Mouse (Mus musculus): ENCODE results near the gene 3110082I17Rik. TPM values are rescaled to one million over a fixed set of nuclear protein-coding genes. Genes with fewer than 3 reads are reported as not detected.
"Not testable (repeated sequence)": the region's sequence is repeated elsewhere in the genome, so short reads cannot be mapped to it uniquely, and the experiment has no call there.

Gene 3110082I17Rik
- total RNA-seq, 2 experiments from 2014 or later = 13.9 to 15.6 TPM

DNA sequence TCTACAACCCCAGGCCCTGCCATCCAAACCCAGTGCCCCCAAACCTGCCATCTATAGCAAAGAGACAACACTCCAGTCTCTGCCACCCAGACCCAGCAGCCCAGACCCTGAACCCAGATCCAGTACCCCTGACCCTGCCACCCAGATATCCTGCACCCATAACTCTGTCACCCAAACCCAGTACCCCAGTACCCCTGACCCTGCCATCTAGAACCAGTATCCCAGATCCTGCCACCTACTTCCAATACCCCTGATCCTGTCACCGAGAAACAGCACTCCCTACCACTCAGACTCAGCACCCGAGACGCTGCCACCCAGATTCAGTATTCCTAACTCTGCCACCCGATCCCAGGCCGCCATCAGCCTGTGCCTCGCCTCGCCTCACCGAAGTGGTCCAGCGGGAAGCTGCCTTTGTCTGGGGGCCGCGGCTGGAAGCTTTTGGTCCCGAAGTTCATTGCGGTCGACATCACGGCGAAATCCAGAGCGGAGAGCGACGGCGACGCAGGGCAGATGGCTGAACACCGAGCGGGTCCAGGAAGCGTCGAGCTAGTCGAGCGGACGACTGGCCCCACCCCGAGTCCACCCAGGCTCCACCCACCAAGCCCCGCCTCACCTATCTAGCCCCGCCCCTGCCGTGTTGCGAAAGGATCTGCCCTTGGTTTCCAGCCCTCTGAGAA, 115.5 kb downstream of the 3110082I17Rik start:
- DNase-seq (ENCODE audit: low spot score in 2 of 2) = peak; percentile 89 to 94
- intact Hi-C loops (cut with DNase I) = loop anchor here (10.0 kb wide), 1 partner anchor 410 kb away; no protein-coding TSS in a partner anchor

DNA sequence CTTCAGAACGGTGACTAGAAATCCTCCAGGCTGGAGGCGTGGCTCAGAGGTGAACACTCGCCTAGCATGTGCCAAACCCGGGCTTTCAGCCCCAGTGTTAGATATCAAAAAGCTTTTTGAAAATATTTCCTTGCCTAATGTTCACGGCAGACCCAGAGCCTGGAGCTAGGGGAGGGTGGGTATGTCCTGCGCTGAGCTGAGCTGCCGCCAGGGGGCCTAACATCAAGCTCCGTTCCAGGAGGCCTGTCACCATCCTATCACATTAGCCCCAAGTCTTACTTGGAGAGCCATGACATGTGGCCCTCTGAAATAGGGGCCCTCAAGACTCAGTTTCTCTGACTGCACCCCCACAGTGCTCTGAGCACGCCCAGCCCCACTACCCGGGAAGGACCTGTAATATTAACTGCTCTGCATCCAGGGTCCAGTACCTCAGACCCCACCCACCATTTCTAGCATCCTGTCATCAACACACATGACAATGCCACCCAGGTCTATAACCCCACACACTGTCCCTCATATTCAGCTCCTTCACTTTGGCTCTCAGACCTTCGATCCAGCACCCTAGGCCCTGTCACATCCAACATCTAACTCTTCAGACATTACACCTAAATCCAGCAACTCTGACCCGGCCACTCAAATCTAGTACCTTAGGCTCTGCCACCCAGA, 116.2 kb downstream of the 3110082I17Rik start:
- intact Hi-C loops (cut with DNase I) = loop anchor here (10.0 kb wide), 1 partner anchor 411 kb away; no protein-coding TSS in a partner anchor
- peak; percentile 74 to 77 for DNase-seq (ENCODE audit: low spot score in 2 of 2)

DNA sequence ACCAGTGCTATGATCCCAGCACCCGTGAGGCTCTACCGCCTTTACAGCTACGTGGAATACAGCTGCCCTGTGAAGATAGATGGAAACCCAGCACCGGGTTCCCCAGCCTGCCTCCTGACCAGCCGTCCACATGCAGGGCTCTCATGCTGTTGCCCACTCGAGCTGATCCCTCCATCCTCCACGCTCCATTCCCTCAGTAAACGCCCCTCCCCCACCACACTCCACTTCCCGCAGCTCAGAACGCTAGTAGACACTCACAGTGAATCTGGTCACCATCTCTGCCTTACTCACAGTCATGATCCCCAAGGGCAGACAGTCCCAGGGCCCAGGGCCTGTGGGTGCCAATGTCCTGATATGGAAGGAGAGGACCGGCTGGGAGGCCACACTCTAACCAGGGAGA, 121.4 kb downstream of the 3110082I17Rik start:
- intact Hi-C loops (cut with DNase I) = no loop called here
- no peak for DNase-seq (ENCODE audit: low spot score in 2 of 2)

DNA sequence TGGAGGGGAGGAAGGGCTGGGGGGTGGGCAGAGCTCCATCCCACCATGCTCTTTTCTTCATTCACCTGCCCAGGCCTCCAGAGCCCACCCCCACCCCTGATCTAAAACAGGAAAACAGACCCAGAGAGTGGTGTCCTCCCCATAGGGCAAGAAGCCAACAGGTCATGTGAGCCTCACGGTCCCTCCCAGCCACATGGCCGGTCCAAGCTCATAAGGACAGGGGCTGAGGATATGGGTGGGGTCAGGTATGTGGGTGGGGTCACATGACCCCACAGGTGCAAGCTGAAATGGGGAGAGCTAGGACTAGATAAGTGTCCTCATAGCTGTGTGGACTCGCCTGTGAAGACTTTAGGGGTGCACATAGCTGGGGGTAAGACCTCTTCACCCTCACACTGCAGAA, 121.9 kb downstream of the 3110082I17Rik start:
- intact Hi-C loops (cut with DNase I) = no loop called here
- no peak for DNase-seq (ENCODE audit: low spot score in 2 of 2)

DNA sequence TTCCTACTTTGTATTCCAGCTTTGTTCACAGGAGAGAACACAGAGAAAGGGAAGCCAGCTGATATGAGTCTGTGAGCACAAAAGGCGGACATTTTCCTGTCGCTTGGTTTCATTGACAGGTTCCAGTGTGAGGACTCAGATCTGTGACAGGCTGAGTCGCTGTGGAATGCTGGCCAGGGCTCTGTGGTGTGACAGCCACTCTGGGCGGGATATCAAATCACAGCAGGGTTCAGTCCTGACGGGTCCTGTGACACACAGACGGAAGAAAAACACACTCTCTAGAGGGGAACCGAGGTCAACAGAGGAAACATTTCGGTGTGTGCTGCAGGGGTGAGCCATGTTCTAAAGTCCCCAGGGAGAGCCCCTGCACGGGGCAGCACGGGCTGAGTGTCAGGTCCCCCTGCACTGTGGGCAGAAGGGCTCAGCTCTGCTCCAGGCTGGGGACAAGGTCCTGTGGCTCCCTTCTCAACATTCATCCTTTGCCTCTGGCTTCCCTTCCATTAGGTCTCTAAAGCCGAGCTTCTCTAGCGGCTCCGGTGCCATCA, 122.4 kb downstream of the 3110082I17Rik start:
- no peak for DNase-seq (ENCODE audit: low spot score in 2 of 2)
- intact Hi-C loops (cut with DNase I) = no loop called here

DNA sequence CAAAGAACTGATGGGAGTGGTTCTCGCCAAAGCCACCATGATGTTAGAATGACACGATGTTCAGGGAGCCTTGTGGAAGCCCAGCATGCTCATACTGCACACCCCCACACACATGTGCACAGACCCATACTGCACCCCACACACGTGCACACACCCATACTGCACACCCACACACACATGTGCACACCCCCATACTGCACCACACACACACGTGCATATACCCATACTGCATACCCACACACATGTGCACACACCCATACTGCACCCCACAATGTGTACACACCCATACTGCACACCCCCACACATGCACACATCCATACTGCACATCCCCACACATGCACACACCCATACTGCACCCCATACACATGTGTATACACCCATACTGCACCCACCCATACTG, 124.7 kb downstream of the 3110082I17Rik start:
- intact Hi-C loops (cut with DNase I) = no loop called here
- no peak for DNase-seq (ENCODE audit: low spot score in 2 of 2)

DNA sequence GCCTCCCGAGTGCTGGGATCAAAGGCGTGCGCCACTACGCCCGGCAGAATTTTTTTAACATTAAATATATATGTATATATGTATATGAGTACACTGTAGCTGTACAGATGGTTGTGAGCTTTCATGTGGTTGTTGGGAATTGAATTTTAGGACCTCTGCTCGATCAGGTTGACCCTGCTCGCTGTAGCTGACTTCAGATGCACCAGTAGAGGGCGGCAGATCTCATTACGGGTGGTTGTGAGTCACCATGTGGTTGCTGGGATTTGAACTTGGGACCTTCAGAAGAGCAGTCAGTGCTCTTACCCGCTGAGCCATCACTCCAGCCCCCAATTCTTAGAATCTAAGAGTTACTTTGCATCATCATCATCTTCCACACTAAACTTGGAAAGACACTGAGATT, 125.9 kb downstream of the 3110082I17Rik start:
- DNase-seq (ENCODE audit: low spot score in 2 of 2); intact Hi-C loops (cut with DNase I): not testable (repeated sequence)

DNA sequence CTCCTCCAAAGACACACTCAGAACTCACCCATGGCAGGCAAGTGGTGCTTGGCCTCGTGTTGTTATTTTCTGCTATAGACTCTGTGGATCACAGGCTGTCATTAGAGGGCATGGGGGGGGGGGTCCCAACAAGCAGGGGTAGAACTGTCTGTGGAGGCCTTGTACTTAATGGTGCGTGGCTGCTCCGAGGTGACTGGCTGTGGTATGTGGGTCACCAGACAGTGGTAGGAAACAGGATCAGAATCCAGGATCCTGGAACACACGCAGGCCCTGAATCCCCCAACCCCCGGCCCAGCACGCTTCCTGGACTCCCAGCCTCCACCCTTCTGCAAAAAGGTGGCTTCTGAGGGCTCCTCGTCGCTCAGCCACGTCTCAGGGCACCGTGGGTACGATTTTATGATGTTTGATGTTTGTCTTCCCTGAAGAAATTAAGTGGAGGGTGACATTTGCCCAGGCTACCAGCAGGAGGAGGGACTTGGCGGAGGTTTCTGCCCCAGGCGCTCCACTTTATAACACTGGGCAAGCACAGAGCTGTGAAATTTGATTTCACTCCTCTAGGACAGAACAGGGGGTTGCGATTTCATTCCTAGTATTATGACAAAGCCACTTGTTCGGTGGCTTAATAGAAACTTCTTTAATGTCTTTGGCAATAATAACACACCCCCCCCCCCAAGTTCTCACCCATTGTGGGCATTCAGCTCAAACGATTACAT, 126.9 kb downstream of the 3110082I17Rik start:
- intact Hi-C loops (cut with DNase I) = no loop called here
- DNase-seq (ENCODE audit: low spot score in 2 of 2) = no peak

DNA sequence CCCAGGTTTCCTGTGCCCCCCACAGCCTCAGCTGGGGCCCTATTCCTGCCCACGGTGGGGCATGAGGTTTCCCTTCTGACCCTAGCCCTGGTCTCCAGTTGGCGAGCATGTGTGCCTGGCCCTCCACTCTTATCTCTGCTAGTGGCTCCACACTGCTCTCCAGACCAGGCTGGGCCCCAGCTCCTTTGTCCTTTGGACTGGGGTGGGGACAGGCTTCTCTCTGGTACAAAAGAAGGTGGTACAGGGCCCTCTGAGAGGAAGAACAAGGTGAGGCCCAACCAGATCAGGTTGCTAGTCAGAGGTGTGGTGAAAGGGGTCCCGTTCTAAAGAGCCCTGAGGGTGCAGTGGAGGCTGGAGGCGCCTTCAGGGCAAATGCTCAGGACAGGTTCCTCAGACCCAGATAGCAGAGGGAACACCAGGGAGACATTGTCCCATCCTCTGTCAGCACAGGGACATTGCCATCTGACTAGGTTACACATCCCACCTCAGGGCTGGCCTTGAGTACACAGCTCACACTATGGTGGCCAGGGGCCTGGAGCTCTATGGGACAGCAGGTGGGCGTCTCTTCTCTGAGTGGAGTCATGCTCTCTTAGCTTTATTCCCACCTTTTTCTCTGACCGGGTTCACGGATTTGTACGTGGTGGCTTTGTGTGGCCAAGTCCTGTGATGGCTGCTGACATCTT, 127.6 kb downstream of the 3110082I17Rik start:
- DNase-seq (ENCODE audit: low spot score in 2 of 2) = no peak
- intact Hi-C loops (cut with DNase I) = no loop called here

DNA sequence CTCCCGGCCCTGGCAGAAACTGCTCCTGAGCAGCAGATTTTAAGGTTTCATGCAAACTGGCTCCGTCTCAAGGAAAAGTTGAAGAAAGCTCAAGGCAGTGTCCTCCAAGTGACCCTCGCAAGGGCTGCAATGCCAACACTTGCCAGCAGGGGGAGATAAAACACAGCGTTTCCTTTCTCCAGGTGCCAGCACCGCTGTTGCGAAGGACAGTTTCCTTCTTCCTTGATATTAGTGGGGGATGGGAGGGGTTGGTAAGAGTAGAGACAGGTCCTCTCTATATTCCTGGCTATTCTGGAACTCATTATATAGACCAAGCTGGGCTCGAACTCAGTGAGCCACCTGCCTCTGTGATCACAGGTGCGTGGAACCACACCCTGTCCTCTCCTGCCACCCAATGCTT, 128.6 kb downstream of the 3110082I17Rik start:
- intact Hi-C loops (cut with DNase I) = loop anchor here (2.0 kb wide), 1 partner anchor 23 kb away; no protein-coding TSS in a partner anchor
- DNase-seq (ENCODE audit: low spot score in 2 of 2) = peak; percentile 75 to 77

DNA sequence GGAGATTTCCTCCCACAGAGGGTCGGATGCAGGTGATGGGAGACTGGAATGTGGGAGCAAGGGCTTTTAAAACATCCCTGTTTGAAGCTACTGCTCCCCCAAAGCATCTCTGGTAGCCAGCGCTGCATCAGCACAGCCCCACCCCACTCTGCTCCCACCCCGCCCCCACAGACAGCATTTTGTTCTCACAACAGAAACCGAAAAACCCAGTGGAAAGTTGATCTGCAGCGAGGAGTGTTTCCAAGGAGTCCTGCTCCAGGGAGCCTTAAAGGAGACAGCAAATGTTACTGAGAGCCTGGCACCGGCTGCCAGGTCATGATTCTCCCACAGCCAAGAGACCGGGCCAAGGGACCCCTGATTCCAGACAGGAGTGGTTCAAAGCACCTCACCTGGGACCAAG, 129.6 kb downstream of the 3110082I17Rik start:
- DNase-seq (ENCODE audit: low spot score in 2 of 2) = peak in 1 of 2 experiments; percentile 47
- intact Hi-C loops (cut with DNase I) = loop anchor here (2.0 kb wide), 1 partner anchor 24 kb away; no protein-coding TSS in a partner anchor

DNA sequence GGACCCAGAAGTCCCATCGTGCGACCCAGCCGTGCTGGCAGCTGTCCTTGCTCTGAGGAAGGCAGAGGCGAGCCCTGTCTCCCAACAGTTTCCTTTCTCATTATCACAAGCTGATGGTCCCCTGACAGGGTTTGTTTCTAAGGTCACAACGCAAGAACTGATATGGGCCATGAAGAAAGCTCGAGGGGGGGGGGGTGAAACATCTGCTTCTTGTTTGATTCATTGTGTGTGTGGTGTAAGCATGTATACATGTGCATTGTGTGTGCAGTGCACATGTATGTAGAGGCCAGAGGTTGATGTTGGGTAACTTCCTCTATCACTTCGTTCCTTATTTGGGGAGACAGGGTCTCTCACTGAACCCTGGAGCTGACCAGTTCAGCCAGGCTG, 132.7 kb downstream of the 3110082I17Rik start:
- intact Hi-C loops (cut with DNase I) = no loop called here
- DNase-seq (ENCODE audit: low spot score in 2 of 2) = no peak

DNA sequence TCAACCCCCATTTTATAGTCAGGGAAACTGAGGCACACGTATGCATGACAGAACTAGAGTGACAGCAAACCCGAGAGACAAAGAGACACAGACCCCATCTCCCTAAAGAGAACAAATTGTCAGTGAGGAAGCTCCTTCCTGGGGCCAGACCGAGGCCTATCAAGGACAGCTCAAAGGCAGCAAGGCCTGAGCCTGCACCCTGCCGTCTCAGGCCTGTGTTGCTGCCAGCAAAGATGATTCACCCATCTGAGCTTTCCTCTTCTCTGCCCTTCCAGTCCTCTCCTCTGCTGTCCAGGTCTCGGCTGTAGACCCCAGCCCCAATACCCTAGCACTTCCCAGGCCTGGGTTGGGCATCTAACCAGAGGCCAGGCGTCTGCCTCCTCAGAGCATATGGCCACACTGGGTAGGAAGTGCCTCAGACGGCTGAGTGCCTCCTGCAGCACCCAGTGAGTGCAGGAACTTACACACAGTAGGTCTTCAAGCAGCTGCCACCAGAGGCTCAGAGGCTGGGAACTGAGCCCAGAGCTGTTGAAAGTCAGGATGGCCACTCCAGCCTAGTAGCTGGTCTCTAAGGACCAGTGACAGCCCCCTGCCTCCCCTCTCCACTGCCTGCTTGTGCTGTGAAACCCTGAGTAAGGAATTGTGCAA, 133.2 kb downstream of the 3110082I17Rik start:
- intact Hi-C loops (cut with DNase I) = no loop called here

DNA sequence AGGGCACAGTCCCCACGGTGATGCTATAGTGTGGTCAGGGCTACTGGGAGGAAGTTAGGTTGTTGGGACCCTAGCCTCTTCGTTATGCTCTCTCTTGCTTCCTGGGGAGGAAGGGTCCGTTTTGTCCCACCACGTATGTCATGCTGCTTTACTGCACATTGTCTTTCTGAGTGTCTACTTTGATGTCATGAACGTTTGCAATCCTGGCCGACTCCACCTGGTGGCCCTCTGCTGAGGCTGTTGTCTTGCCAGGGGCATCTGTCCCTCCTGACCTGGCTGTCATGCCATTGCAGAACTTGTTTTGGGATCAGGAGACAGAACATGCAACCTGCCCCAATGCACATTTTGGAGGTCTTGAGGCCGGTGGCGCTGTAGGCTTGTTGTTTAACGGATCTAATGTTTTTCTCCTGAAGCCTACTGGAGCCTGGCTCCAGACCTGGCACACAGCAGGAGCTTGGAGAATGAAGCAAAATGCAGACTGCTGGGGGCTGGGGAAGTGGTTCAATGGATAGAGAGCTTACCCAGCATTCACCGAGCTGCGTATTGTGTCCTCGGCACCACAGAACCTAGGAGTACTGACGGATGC, 134.1 kb downstream of the 3110082I17Rik start:
- intact Hi-C loops (cut with DNase I) = no loop called here

More for the DNA sequence above, 133.2 kb downstream of the 3110082I17Rik start:
- no peak for DNase-seq (ENCODE audit: low spot score in 2 of 2)

DNA sequence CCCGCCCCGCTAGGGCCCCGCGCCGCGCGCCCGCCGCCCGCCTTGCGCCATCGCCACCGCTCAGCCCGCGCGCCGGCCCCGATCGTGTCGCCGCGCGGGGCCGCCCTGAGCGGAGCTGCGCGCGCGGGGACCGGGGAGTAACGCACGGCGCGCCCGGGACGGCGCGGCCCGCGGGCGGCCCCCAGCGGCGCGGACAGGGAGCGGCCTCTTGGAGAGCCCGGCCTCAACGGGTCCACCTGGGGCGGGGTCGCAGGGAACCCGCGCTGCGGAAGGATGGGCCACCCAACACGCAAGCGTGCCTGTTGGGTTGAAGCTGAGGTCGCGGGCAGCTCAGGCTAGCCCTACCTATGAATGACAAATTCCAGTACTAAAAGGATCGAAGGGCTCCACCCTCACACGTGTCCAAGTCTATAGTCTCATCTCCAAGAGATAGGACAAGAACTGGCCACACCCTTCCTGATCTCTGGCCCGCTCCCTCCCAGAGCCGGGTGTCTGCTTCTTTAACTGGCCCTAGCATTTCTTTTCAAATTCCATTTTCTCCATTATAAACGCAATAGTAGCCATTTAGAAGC, 134.8 kb downstream of the 3110082I17Rik start, which contains the start of gene Adap1:
Gene Adap1 (minus strand): TSS at position 228 of the 572 bp plus-strand sequence.
- intact Hi-C loops (cut with DNase I) = loop anchor here (1.0 to 2.0 kb wide), 2 partner anchors 43 to 73 kb away; partner anchors contain the start of gene Get4
- peak; percentile 71 to 76 for DNase-seq (ENCODE audit: low spot score in 2 of 2)

More for the DNA sequence above, 134.1 kb downstream of the 3110082I17Rik start:
- no peak for DNase-seq (ENCODE audit: low spot score in 2 of 2)

DNA sequence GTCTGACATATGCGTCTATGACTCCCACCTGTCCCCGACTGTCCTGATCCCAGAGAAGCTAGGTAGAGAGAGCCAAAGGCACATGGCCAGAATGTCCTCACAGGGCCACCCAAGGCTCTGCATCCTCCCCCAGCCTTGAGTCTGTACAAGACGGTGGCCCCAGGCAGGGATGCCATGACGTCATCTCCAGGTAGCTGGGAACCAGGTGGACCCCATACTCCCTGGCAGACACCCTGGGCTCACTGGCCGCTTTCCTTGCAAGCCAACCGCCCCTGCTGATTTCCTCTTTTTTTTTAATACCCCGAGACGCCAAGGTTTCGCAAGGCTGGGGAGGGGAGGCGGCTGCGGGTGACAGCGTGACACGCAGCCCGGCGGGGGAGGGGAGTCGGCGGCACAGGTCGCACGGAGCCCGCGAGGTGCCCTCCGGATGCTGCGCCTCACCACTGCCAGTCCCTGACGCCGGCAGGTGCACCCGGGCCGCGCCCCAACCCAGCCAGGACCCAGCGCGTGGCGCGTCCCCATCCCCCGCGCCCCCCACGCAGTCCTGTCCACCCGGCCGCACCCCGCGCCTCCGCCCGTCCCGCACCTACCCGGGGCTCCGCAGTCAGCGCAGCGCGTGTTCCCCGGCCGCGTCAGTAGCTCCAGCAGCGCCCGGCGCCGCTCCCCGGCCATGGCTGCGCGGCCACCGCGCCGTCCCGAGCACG, 135.5 kb downstream of the 3110082I17Rik start:
- peak; percentile 61 to 62 for DNase-seq (ENCODE audit: low spot score in 2 of 2)
- intact Hi-C loops (cut with DNase I) = loop anchor here (1.0 to 2.0 kb wide), 2 partner anchors 43 to 72 kb away; partner anchors contain the start of gene Get4

DNA sequence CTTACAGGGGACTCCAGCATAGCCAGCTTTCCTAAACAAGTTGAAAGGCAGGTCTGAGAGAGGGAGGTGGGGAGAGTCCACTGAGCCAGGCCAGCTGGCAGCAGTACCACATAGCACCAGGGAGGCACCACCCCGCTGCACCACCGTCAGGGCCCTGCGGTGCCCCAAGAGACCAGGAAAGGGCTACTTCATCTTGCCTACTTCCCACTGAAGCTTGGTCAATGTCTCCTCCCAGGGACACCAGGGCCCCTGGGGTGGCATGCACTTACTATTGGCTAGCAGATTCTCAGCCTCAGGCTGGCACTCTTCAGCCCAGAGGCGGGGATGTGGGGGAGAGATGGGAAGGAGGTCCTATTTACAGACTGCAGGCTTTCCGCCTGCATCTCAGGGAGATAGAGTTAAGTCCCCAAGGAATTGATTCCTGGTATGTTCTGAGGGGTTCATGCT, 136.3 kb downstream of the 3110082I17Rik start:
- intact Hi-C loops (cut with DNase I) = loop anchor here (2.0 kb wide), 1 partner anchor 71 kb away; the partner anchor contains the start of gene Get4
- peak; percentile 58 to 81 for DNase-seq (ENCODE audit: low spot score in 2 of 2)

Measured in left cerebral cortex, postnatal 25 days (tissue).